Mouse (Mus musculus): ENCODE results near the gene Ppfia2. TPM values are rescaled to one million over a fixed set of nuclear protein-coding genes. Genes with fewer than 3 reads are reported as not detected.

Ppfia2 gene
- under 1 TPM in 1 of 2 experiments, not detected in 1; 0.11 TPM for total RNA-seq (2023)

GRCm38 (mm10) chr10:106469855-106470532 is at the start of gene Ppfia2:
Gene Ppfia2 (plus strand): TSS chr10:106470339.

All from neutrophil, adult 83 days (primary cell).